Mouse (Mus musculus): Measurements from ENCODE around the gene Klra4. TPM values are rescaled to one million over a fixed set of nuclear protein-coding genes. Genes with fewer than 3 reads are reported as not detected.
"Not testable (repeated sequence)": the region's sequence is repeated elsewhere in the genome, so short reads cannot be mapped to it uniquely, and the experiment has no call there.

The Klra4 gene
- not detected for total RNA-seq (2021)

- DNase-seq (ENCODE audit: extremely low spot score in 1 of 2, low spot score in 1 of 2) = not testable (repeated sequence)
Observed at GRCm38 (mm10) chr6:130067171-130067570, at the start of gene Klra4. TSS of gene Klra4 (minus strand) at chr6:130067271.

- DNase-seq (ENCODE audit: extremely low spot score in 1 of 2, low spot score in 1 of 2) = no peak
Observed at GRCm38 (mm10) chr6:130110485-130110884, 43.4 kb upstream of the Klra4 start.

- not testable (repeated sequence) for DNase-seq (ENCODE audit: extremely low spot score in 1 of 2, low spot score in 1 of 2)
Observed at GRCm38 (mm10) chr6:130102743-130103142, 35.7 kb upstream of the Klra4 start.

GRCm38 (mm10) chr6:130092336-130092948 lies 25.4 kb upstream of the Klra4 start:
- no peak for DNase-seq (ENCODE audit: extremely low spot score in 1 of 2, low spot score in 1 of 2)

GRCm38 (mm10) chr6:130065196-130065595 lies 1.9 kb downstream of the Klra4 start:
- DNase-seq (ENCODE audit: extremely low spot score in 1 of 2, low spot score in 1 of 2) = no peak

GRCm38 (mm10) chr6:130035146-130035545 lies 31.9 kb downstream of the Klra4 start:
- not testable (repeated sequence) for DNase-seq (ENCODE audit: extremely low spot score in 1 of 2, low spot score in 1 of 2)

GRCm38 (mm10) chr6:130031493-130032089 lies 35.5 kb downstream of the Klra4 start:
- DNase-seq (ENCODE audit: extremely low spot score in 1 of 2, low spot score in 1 of 2) = not testable (repeated sequence)

- DNase-seq (ENCODE audit: extremely low spot score in 1 of 2, low spot score in 1 of 2) = no peak
Observed at GRCm38 (mm10) chr6:130026854-130027253, 40.2 kb downstream of the Klra4 start, which contains the start of gene Klra6. TSS of gene Klra6 (minus strand) at chr6:130026954.

Other genes starting within 250 kb of the Klra4 start
- gene Gm17631, start 204.6 kb downstream of the Klra4 start, total RNA-seq (2021) = not detected
- not detected for gene Klra17, start 190.6 kb downstream of the Klra4 start, total RNA-seq (2021)
- gene Klra5, start 149.6 kb downstream of the Klra4 start, total RNA-seq (2021) = not detected
- gene Klra6, start 40.3 kb downstream of the Klra4 start, total RNA-seq (2021) = not detected
- gene Klra8, start 62.6 kb upstream of the Klra4 start, total RNA-seq (2021) = not detected
- not detected for gene Klra9, start 125.8 kb upstream of the Klra4 start, total RNA-seq (2021)
- not detected for gene Klra7, start 166.1 kb upstream of the Klra4 start, total RNA-seq (2021)
- gene Klra10, start 214.7 kb upstream of the Klra4 start, total RNA-seq (2021) = not detected

All from layer of hippocampus, postnatal 25 days (tissue).